Mouse (Mus musculus) erythroblast, embryonic 14.5 days (primary cell): Measurements from ENCODE around the gene Tekt1. TPM values are rescaled to one million over a fixed set of nuclear protein-coding genes. Genes with fewer than 3 reads are reported as not detected.

Experiments
- H3K27me3 ChIP-seq: 2 replicates; pipeline ENCODE4 v1.6.1; 2012; ENCODE audit warnings: inconsistent platforms; ENCODE audit not compliant: control insufficient read depth
- H3K36me3 ChIP-seq: 2 replicates; pipeline ENCODE4 v1.6.1; 2012; ENCODE audit warnings: mild to moderate bottlenecking, inconsistent platforms; ENCODE audit not compliant: control insufficient read depth
- H3K4me1 ChIP-seq: 2 replicates; pipeline ENCODE4 v1.6.1; 2012; ENCODE audit warnings: inconsistent platforms; ENCODE audit not compliant: control insufficient read depth
- H3K4me3 ChIP-seq: replicated peaks from 2 replicates; pipeline ENCODE3; 2012; ENCODE audit warnings: moderate library complexity, mild to moderate bottlenecking, inconsistent platforms
- H3K9me3 ChIP-seq: 2 replicates; pipeline ENCODE4 v1.6.1; 2012; ENCODE audit warnings: low read length, inconsistent platforms, mixed read lengths; ENCODE audit not compliant: control insufficient read depth
- GATA1 ChIP-seq: IDR thresholded peaks from 2 replicates; pipeline ENCODE4 v1.6.1; 2012; ENCODE audit warnings: low read length, inconsistent platforms, mixed read lengths
- TAL1 ChIP-seq: IDR thresholded peaks from 3 replicates; pipeline ENCODE4 v1.6.1; 2012; ENCODE audit warnings: low read length, inconsistent platforms, mixed read lengths
- polyA plus RNA-seq: library from polyadenylated mRNA; stranded (reverse); fragments of >175 nt; gene quantifications from 2 replicates; pipeline ENCODE4 v1.2.3, GENCODE M21; 2012

The Tekt1 gene
- polyA plus RNA-seq, 1 experiment: not detected

DNA sequence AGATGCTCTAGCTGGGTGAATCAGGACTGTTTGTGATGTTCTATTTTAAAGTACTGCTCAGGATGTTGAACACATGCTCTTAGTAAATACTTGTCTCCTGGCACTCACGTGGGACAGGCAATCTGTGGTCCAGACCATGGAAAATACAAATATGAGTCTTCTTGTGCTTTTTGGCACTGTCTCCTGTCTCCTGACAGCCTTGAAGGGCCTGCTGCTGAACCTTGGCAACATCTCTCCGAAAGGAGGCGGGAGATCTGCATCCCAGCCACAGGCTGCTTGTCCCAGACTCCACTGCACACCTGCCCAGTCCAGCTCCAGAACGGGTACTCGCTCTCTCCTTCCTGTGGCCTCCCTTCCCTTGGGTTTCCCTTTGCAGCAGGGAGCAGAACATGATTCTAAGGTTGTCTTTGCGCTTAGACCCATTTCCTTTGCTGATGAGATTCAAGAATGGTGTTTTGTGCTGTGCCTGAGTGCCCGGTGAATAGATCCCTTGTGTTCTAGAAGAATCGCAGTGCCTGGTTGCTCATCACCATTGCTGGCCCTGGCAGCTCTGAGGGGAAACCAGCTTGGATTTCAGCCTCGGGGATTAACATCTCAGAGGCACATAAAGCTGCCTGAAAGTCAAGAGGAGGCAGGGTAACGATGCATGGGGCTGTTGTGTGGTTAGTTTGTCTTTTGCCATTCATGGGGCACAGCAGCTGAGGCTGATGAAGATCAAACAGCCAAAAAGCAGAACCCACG, 5.9 kb upstream of the Tekt1 start:
- Histone ChIP-seq H3K9me3 (no peaks in the 10 kb centered on the region), H3K27me3 (peaks cover 2% of the 10 kb centered on the region; the same call in 1 of the 2 replicates), H3K4me1 (no peaks in the 10 kb centered on the region), H3K36me3 (no peaks in the 10 kb centered on the region), H3K4me3 (no peak overlapping the region)
- no peak for TF ChIP-seq GATA1

DNA sequence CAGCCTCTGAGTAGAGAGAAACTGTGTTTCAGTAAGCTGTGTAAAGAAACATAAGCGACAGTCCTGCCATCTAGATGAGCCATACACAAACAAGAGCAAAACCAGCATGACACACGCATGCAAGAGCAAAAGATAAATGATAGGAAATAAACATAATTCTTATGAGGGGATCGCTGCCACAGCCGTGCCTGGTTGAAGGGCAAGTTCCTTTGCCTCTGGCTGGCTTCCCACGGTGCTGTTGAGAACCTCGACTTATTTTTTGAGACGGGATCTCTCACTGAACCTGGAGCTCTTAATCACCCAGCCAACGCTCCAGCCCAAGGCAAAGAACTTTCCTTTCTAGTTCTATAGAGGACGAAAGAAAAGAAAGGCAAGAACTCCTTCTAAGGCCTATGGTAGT, 3.9 kb upstream of the Tekt1 start:
- H3K4me3 ChIP-seq: no peak overlapping the region
- H3K9me3 ChIP-seq: no peaks in the 10 kb centered on the region
- peaks cover 18% of the 10 kb centered on the region for H3K27me3 ChIP-seq

DNA sequence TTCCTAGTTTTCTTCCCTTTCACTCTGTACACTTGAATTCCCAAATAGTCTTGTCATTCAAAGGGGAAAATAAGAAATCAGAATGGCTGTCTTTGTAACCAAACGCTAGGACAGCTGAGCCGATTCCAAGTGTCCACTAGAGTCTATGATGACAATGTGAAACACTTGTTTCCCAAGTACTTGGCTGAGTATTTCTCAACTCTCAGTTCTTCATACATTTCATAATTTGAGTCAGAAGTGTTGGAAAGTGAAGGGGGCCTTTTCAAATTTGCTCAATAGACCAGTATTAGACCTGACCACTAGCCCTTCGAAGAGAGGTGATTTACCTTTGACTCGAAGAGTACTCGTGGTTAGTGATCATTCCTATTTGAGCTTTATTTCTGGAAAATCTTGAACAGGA, 2.3 kb upstream of the Tekt1 start:
- H3K4me3 ChIP-seq: no peak overlapping the region
- peaks cover 3% of the 10 kb centered on the region; the same call in 1 of the 2 replicates for H3K4me1 ChIP-seq
- H3K36me3 ChIP-seq: no peaks in the 10 kb centered on the region
- peaks cover 22% of the 10 kb centered on the region for H3K27me3 ChIP-seq
- no peaks in the 10 kb centered on the region for H3K9me3 ChIP-seq
- TF ChIP-seq GATA1 (no peak), TAL1 (no peak)

More for the DNA sequence above, 3.9 kb upstream of the Tekt1 start:
- H3K36me3 ChIP-seq: no peaks in the 10 kb centered on the region
- peaks cover 3% of the 10 kb centered on the region; the same call in 1 of the 2 replicates for H3K4me1 ChIP-seq
- TF ChIP-seq TAL1: no peak
- TF ChIP-seq GATA1: no peak

DNA sequence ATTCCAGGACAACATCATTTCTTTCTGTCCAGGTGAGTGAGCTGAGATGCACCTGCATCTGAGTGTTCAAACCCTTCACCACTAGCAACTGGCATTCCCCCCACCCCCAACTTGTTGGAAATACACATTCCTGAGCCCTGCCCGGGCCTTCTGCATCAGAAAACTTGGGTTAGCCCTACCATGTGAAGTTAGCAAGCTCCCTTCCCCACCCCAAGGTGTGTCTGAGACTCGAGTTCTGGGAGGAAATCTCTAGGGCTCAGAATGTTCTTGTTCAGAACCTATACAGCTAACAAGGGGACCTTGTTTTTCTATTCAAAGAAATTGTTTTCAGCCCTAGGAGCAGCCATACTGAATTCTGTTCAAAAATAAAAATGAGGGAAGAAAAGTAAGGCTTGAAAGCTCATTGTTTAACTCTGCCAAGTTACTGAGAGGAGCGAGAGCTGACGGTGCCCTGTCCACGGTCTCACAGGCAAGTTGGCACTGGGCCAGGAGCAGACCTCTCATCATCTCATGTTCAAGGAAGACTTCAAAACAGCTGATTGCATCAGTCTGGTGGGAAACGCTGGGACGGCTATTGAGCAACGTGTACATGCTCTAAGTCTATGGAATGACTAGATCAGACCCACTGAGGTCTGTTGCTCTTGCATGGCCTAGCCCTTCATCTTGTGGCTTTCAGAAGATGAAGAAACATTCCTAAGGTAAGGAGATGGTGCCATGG, 1.4 kb upstream of the Tekt1 start:
- peaks cover 3% of the 10 kb centered on the region; the same call in 1 of the 2 replicates for H3K4me1 ChIP-seq
- H3K36me3 ChIP-seq: no peaks in the 10 kb centered on the region
- TF ChIP-seq TAL1 (no peak), GATA1 (no peak)
- H3K4me3 ChIP-seq: no peak overlapping the region
- no peaks in the 10 kb centered on the region for H3K9me3 ChIP-seq
- peaks cover 22% of the 10 kb centered on the region for H3K27me3 ChIP-seq

DNA sequence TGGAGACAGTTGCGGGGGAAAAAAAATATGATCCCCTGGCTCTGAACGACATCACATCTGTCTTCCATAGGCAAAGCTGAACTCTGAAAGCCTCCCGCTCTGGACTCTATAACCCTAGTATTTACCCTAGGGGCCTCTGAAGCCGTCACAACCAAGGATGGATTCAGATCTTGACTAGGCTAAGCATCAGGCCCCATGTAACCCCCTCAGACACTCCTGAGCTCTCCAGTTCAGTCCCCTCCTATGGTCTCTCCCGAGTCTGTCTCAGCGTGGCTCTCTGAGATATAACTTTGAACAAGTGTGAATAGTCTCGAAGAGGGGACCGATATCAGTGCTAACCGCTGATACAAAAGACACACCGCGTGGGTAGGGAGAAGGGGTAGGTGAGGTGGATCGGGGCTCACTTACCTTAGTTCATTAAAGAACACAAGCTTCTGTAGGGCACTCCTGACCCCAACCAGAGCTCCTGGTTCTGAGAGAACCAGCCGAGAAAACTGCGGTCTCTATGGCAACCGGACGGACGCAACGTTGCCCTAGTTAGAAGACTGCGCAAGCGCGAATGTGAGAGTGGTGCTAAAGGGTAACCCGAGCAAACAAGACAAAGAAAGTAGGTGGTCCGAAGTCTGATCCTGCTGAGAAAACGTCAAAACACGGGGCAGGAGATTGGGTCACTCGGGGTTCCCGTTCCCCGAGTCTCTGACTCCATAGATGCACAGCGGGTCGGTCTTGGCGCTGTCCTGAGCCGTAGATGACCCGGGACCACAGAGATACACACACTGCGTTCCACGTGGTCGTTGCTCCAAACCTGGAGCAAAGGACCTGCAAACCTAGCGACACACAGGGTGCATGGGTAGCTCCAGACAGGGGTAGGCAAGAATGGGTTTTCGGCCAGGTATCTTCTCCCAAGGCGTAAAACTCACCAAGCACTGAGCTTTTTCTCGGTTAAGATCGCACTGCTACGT, 576 bp downstream of the Tekt1 start:
- TF ChIP-seq TAL1 (no peak), GATA1 (no peak)
- H3K4me1 ChIP-seq: peaks cover 3% of the 10 kb centered on the region; the same call in 1 of the 2 replicates
- H3K4me3 ChIP-seq: peak overlapping the region; percentile 1
- H3K9me3 ChIP-seq: no peaks in the 10 kb centered on the region
- H3K36me3 ChIP-seq: no peaks in the 10 kb centered on the region
- peaks cover 20% of the 10 kb centered on the region for H3K27me3 ChIP-seq

DNA sequence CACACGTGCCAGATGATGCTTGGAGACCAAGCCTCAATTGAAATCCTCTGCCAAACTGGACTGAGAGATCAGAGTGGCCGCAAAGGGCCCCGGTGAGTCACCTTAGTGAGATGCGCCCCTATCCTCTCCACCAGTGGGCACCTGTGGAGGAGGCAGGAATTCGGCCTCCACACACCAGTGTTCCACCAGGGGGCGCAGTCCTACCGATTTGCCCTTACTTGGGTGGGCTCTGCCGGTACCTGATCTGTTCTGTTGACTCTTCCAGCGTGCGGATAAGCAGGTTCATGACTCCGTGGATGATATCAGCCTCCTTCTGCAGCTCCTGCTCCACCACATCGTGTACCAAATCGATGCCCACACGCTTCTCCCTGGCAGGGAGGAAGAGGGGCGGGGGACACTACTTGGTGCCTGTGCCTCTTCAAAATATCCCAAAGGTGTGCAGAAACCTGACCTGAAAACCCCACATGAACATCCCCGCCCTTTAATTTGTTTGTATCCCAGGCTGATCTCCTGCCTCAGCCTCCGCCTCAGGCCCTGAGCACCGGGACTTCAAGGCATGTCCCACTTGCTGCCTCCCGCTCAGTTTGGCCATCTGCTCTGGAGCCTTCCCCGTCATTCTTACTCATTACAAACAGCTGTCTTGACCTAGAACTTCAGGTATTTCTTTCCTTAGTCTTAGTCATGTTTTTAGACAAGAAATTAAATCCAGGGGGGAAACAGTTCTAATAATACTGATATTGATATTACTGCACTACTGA, 7.1 kb downstream of the Tekt1 start:
- Histone ChIP-seq H3K9me3 (no peaks in the 10 kb centered on the region), H3K27me3 (no peaks in the 10 kb centered on the region), H3K4me1 (no peaks in the 10 kb centered on the region), H3K36me3 (no peaks in the 10 kb centered on the region), H3K4me3 (no peak overlapping the region)
- TF ChIP-seq TAL1 (no peak), GATA1 (no peak)

DNA sequence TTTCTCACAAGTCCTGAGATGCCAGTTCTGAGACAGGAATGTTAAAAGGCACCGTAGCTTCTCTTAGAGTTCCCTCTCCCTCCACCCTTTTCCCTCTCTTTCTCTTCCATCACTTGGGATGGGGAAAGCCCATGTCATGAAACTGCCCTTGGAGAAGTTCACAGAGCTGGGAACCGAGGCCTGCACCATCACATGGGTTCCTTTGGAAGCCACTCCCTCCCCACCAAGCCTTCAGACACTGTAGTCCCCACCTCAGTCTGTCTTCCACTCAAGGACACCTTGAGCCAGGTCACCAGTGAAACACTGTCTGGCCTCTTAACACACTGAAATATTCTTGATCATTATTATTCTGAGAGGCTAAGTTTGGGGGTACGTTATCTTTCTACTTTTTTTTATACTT, 9.1 kb downstream of the Tekt1 start:
- Histone ChIP-seq H3K4me3 (no peak overlapping the region), H3K27me3 (no peaks in the 10 kb centered on the region), H3K9me3 (no peaks in the 10 kb centered on the region), H3K4me1 (no peaks in the 10 kb centered on the region), H3K36me3 (no peaks in the 10 kb centered on the region)
- TF ChIP-seq GATA1 (no peak), TAL1 (no peak)

DNA sequence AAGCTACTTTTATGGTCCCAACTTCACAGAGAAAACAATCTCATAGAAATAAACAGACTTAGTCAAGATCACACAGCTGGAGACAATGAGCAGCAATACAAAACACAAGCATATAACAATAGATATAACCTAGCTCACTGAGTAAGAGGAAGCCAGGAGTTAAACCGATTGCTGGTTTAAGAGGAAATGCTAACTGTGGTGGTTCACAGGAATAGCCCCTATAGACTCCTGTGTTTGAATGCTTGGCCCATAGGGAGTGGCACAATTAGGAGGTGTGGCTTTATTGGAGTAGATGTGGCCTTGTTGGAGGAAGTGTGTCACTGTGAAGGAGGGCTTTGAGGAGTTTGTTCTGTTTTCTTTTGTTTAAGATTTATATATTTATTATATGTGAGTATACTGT, 10.0 kb downstream of the Tekt1 start:
- H3K4me1 ChIP-seq: no peaks in the 10 kb centered on the region
- H3K4me3 ChIP-seq: no peak overlapping the region
- TF ChIP-seq TAL1 (no peak), GATA1 (no peak)
- H3K9me3 ChIP-seq: no peaks in the 10 kb centered on the region
- H3K36me3 ChIP-seq: no peaks in the 10 kb centered on the region
- H3K27me3 ChIP-seq: no peaks in the 10 kb centered on the region
